Mouse (Mus musculus): ENCODE measurements around the gene Isyna1. TPM values are rescaled to one million over a fixed set of nuclear protein-coding genes. Genes with fewer than 3 reads are reported as not detected.
"Not testable (repeated sequence)": the region's sequence is repeated elsewhere in the genome, so short reads cannot be mapped to it uniquely, and the experiment has no call there.

Isyna1 gene
- total RNA-seq, 2 experiments from 2014 or later: 4.7 to 10.3 TPM

GRCm38 (mm10) chr8:70574915-70575314 lies 19.3 kb upstream of the Isyna1 start:
- peak; percentile 56 for DNase-seq

GRCm38 (mm10) chr8:70577207-70577606 lies 17.0 kb upstream of the Isyna1 start:
- DNase-seq: no peak

- no peak for DNase-seq
These were observed 10.4 kb upstream of the Isyna1 start for GRCm38 (mm10) chr8:70583476-70584387.

- DNase-seq: no peak
These were observed 9.4 kb upstream of the Isyna1 start for GRCm38 (mm10) chr8:70584606-70585257.

- no peak for DNase-seq
These were observed 8.9 kb upstream of the Isyna1 start for GRCm38 (mm10) chr8:70585258-70585652.

GRCm38 (mm10) chr8:70587955-70588354 lies 6.2 kb upstream of the Isyna1 start:
- not testable (repeated sequence) for DNase-seq

GRCm38 (mm10) chr8:70591569-70591968 lies 2.6 kb upstream of the Isyna1 start:
- no peak for DNase-seq

GRCm38 (mm10) chr8:70593173-70593572 lies 1.0 kb upstream of the Isyna1 start:
- DNase-seq: no peak

GRCm38 (mm10) chr8:70594621-70595564 lies 720 bp downstream of the Isyna1 start:
- no peak for DNase-seq

GRCm38 (mm10) chr8:70595811-70596210 lies 1.6 kb downstream of the Isyna1 start:
- DNase-seq: no peak

GRCm38 (mm10) chr8:70596216-70596615 lies 2.0 kb downstream of the Isyna1 start:
- DNase-seq: no peak

- DNase-seq: no peak
These were observed 2.7 kb downstream of the Isyna1 start for GRCm38 (mm10) chr8:70596775-70597416.

GRCm38 (mm10) chr8:70597417-70598272 lies 3.5 kb downstream of the Isyna1 start:
- DNase-seq: no peak

- DNase-seq: peak; percentile 73
These were observed 4.1 kb downstream of the Isyna1 start for GRCm38 (mm10) chr8:70598283-70598682.

GRCm38 (mm10) chr8:70598722-70599121 lies 4.5 kb downstream of the Isyna1 start:
- no peak for DNase-seq

GRCm38 (mm10) chr8:70599507-70600290 lies 5.5 kb downstream of the Isyna1 start:
- no peak for DNase-seq

- peak; percentile 44 for DNase-seq
These were observed 6.5 kb downstream of the Isyna1 start for GRCm38 (mm10) chr8:70600473-70601270.

GRCm38 (mm10) chr8:70601271-70601649 lies 7.1 kb downstream of the Isyna1 start:
- peak; percentile 59 for DNase-seq
